Mouse (Mus musculus): Measurements from ENCODE around the gene Lyz2. TPM values are rescaled to one million over a fixed set of nuclear protein-coding genes. Genes with fewer than 3 reads are reported as not detected.

Lyz2 gene
- total and polyA plus RNA-seq, 2 experiments, result 39.0 to 130 TPM

- no peaks in the 10 kb centered on the region for H3K27me3 ChIP-seq (ENCODE audit: control insufficient read depth, insufficient read depth, low read length)
- H3K4me3 ChIP-seq (ENCODE audit: insufficient read depth, low read depth, low read length), result no peak overlapping the region
- no peaks in the 10 kb centered on the region for H3K36me3 ChIP-seq (ENCODE audit: control insufficient read depth, insufficient read depth, low read length)
- TF ChIP-seq POLR2A (IDR thresholded peaks at IDR 0.05; ENCODE audit: extremely low read depth, insufficient read depth, low read length), result no peak
- no peak for TF ChIP-seq CTCF (IDR thresholded peaks at IDR 0.05; ENCODE audit: low read depth, low read length)
- no peaks in the 10 kb centered on the region for H3K79me2 ChIP-seq (ENCODE audit: control insufficient read depth, insufficient read depth, low read length)
- H3K9ac ChIP-seq (ENCODE audit: low read depth, low read length), result no peak overlapping the region
- no peaks in the 10 kb centered on the region for H3K4me1 ChIP-seq (ENCODE audit: control insufficient read depth, insufficient read depth, low read length)
- H3K27ac ChIP-seq (replicated peaks; ENCODE audit: insufficient read depth, low read depth, low read length), result no peak overlapping the region
- peak; percentile 11 for DNase-seq (ENCODE audit: extremely low read depth, low read depth, low spot score)
Observed at GRCm38 (mm10) chr10:117272023-117272422, 10.1 kb downstream of the Lyz2 start.

DNA sequence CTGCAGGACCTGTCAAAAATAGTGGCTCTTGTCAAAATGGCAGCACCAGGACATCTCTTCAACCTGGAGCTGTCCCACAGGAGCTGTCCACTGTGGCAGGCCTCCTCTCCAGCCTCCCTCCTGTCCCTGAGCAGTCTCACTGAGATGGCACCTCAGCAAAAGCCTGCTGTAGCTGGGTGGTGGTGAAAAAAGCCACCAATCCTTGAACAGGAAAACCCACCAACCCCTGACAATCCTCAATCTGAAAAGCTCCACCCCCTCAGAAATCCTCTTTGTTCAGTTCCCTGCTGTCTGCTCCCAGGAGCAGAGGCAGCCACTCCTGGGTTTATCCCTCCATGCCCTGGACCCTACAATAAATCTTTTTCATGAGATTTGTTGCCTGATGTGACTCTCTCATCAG is 22.3 kb downstream of the Lyz2 start:
- no peak overlapping the region for H3K9ac ChIP-seq (ENCODE audit: low read depth, low read length)
- no peak for TF ChIP-seq CTCF (IDR thresholded peaks at IDR 0.05; ENCODE audit: low read depth, low read length)
- no peak for TF ChIP-seq POLR2A (IDR thresholded peaks at IDR 0.05; ENCODE audit: extremely low read depth, insufficient read depth, low read length)
- H3K36me3 ChIP-seq (ENCODE audit: control insufficient read depth, insufficient read depth, low read length), result no peaks in the 10 kb centered on the region
- H3K27me3 ChIP-seq (ENCODE audit: control insufficient read depth, insufficient read depth, low read length), result no peaks in the 10 kb centered on the region
- H3K4me1 ChIP-seq (ENCODE audit: control insufficient read depth, insufficient read depth, low read length), result no peaks in the 10 kb centered on the region
- no peak overlapping the region for H3K27ac ChIP-seq (replicated peaks; ENCODE audit: insufficient read depth, low read depth, low read length)
- H3K79me2 ChIP-seq (ENCODE audit: control insufficient read depth, insufficient read depth, low read length), result no peaks in the 10 kb centered on the region
- no peak for DNase-seq (ENCODE audit: extremely low read depth, low read depth, low spot score)
- H3K4me3 ChIP-seq (ENCODE audit: insufficient read depth, low read depth, low read length), result no peak overlapping the region

- H3K79me2 ChIP-seq (ENCODE audit: control insufficient read depth, insufficient read depth, low read length), result no peaks in the 10 kb centered on the region
- DNase-seq (ENCODE audit: extremely low read depth, low read depth, low spot score), result no peak
- H3K4me3 ChIP-seq (ENCODE audit: insufficient read depth, low read depth, low read length), result no peak within 1 kb of the TSS
- TF ChIP-seq POLR2A (IDR thresholded peaks at IDR 0.05; ENCODE audit: extremely low read depth, insufficient read depth, low read length), result no peak
- no peak for TF ChIP-seq CTCF (IDR thresholded peaks at IDR 0.05; ENCODE audit: low read depth, low read length)
- no peaks in the 10 kb centered on the region for H3K4me1 ChIP-seq (ENCODE audit: control insufficient read depth, insufficient read depth, low read length)
- no peaks in the 10 kb centered on the region for H3K36me3 ChIP-seq (ENCODE audit: control insufficient read depth, insufficient read depth, low read length)
- no peaks in the 10 kb centered on the region for H3K27me3 ChIP-seq (ENCODE audit: control insufficient read depth, insufficient read depth, low read length)
- H3K9ac ChIP-seq (ENCODE audit: low read depth, low read length), result no peak within 1 kb of the TSS
- WGBS, result 58% methylated on average over 12 of the region's 12 CpGs
- no peak within 1 kb of the TSS for H3K27ac ChIP-seq (replicated peaks; ENCODE audit: insufficient read depth, low read depth, low read length)
Observed at GRCm38 (mm10) chr10:117238603-117239002, 43.5 kb downstream of the Lyz2 start, which contains the start of gene 9530003J23Rik. Gene 9530003J23Rik (minus strand): TSS chr10:117238703.

DNA sequence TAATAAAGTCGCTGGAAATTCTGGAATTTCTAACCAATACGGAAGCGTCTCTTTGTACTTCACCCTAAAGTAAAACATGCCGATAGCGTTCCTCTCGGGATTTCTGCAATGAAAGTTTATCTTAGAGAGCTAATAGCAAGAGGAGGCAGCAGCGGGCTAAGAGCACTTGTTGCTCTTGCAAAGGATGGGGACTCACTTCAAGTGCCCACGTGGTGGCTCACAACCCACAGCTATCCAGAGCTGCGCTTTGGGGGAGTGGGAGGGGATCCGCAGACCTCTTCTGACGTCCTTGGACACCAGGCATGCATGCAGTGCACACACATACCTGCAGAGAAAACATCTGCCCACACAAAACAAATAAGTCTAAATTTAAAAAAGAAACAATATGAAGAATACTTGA is 46.3 kb downstream of the Lyz2 start:
- no peak for TF ChIP-seq POLR2A (IDR thresholded peaks at IDR 0.05; ENCODE audit: extremely low read depth, insufficient read depth, low read length)
- no peak for TF ChIP-seq CTCF (IDR thresholded peaks at IDR 0.05; ENCODE audit: low read depth, low read length)
- Histone ChIP-seq H3K9ac (ENCODE audit: low read depth, low read length) (no peak overlapping the region), H3K4me3 (ENCODE audit: insufficient read depth, low read depth, low read length) (no peak overlapping the region), H3K36me3 (ENCODE audit: control insufficient read depth, insufficient read depth, low read length) (no peaks in the 10 kb centered on the region), H3K27me3 (ENCODE audit: control insufficient read depth, insufficient read depth, low read length) (no peaks in the 10 kb centered on the region), H3K79me2 (ENCODE audit: control insufficient read depth, insufficient read depth, low read length) (no peaks in the 10 kb centered on the region), H3K27ac (replicated peaks; ENCODE audit: insufficient read depth, low read depth, low read length) (no peak overlapping the region), H3K4me1 (ENCODE audit: control insufficient read depth, insufficient read depth, low read length) (no peaks in the 10 kb centered on the region)
- WGBS, result 64% methylated on average over 11 of the region's 11 CpGs
- no peak for DNase-seq (ENCODE audit: extremely low read depth, low read depth, low spot score)

DNA sequence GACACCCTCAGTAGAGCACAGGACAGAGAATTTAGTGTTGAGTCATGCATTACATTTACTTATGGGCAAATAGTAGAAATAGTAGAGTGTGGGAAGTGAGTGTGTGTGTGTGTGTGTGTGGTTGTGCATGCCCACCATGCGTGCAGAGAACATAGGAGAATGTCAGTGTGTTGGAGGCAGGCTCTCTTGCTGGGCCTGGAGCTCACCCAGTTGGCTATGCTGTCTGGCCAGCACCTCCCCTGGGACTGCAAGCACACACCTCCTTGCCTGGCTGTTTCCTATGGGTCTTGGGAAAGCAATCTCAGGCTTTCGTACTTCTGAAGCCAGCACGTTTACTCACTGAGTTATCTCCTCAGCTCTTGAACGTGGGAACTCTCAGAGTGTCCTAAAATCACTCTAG is 47.3 kb downstream of the Lyz2 start:
- no peak for DNase-seq (ENCODE audit: extremely low read depth, low read depth, low spot score)
- Histone ChIP-seq H3K79me2 (ENCODE audit: control insufficient read depth, insufficient read depth, low read length) (no peaks in the 10 kb centered on the region), H3K4me1 (ENCODE audit: control insufficient read depth, insufficient read depth, low read length) (no peaks in the 10 kb centered on the region), H3K4me3 (ENCODE audit: insufficient read depth, low read depth, low read length) (no peak overlapping the region), H3K27ac (replicated peaks; ENCODE audit: insufficient read depth, low read depth, low read length) (no peak overlapping the region), H3K36me3 (ENCODE audit: control insufficient read depth, insufficient read depth, low read length) (no peaks in the 10 kb centered on the region), H3K9ac (ENCODE audit: low read depth, low read length) (no peak overlapping the region), H3K27me3 (ENCODE audit: control insufficient read depth, insufficient read depth, low read length) (no peaks in the 10 kb centered on the region)
- WGBS, result 54% methylated on average over 4 of the region's 4 CpGs
- TF ChIP-seq CTCF (IDR thresholded peaks at IDR 0.05; ENCODE audit: low read depth, low read length), result no peak
- no peak for TF ChIP-seq POLR2A (IDR thresholded peaks at IDR 0.05; ENCODE audit: extremely low read depth, insufficient read depth, low read length)

- Histone ChIP-seq H3K27me3 (ENCODE audit: control insufficient read depth, insufficient read depth, low read length) (no peaks in the 10 kb centered on the region), H3K9ac (ENCODE audit: low read depth, low read length) (no peak overlapping the region), H3K4me1 (ENCODE audit: control insufficient read depth, insufficient read depth, low read length) (no peaks in the 10 kb centered on the region; the same call in 1 of the 2 replicates), H3K4me3 (ENCODE audit: insufficient read depth, low read depth, low read length) (no peak overlapping the region), H3K79me2 (ENCODE audit: control insufficient read depth, insufficient read depth, low read length) (no peaks in the 10 kb centered on the region), H3K27ac (replicated peaks; ENCODE audit: insufficient read depth, low read depth, low read length) (no peak overlapping the region), H3K36me3 (ENCODE audit: control insufficient read depth, insufficient read depth, low read length) (no peaks in the 10 kb centered on the region)
- WGBS, result 74% methylated on average over 16 of the region's 16 CpGs
- TF ChIP-seq POLR2A (IDR thresholded peaks at IDR 0.05; ENCODE audit: extremely low read depth, insufficient read depth, low read length) (no peak), CTCF (IDR thresholded peaks at IDR 0.05; ENCODE audit: low read depth, low read length) (no peak)
- DNase-seq (ENCODE audit: extremely low read depth, low read depth, low spot score), result peak; percentile 56
Observed at GRCm38 (mm10) chr10:117229826-117230225, 52.3 kb downstream of the Lyz2 start.

Other genes with a start within 250 kb of the Lyz2 start
- not detected in 2 replicates for gene Lrrc10, start 237.0 kb downstream of the Lyz2 start, total RNA-seq (2014; rRNA removed)
- not detected in 2 replicates for gene Lrrc10, start 237.0 kb downstream of the Lyz2 start, polyA plus RNA-seq (2012; rRNA removed)
- 114 and 116 TPM in 2 replicates for gene Cct2, start 218.5 kb downstream of the Lyz2 start, total RNA-seq (2014; rRNA removed)
- gene Cct2, start 218.5 kb downstream of the Lyz2 start, polyA plus RNA-seq (2012; rRNA removed), result 36.6 and 40.1 TPM in 2 replicates
- 11.1 and 15.2 TPM in 2 replicates for gene Frs2, start 133.8 kb downstream of the Lyz2 start, total RNA-seq (2014; rRNA removed)
- gene Frs2, start 133.8 kb downstream of the Lyz2 start, polyA plus RNA-seq (2012; rRNA removed), result 6.0 and 7.4 TPM in 2 replicates
- 19.5 and 19.6 TPM in 2 replicates for gene Yeats4, start 57.8 kb downstream of the Lyz2 start, total RNA-seq (2014; rRNA removed)
- gene Yeats4, start 57.8 kb downstream of the Lyz2 start, polyA plus RNA-seq (2012; rRNA removed), result 16.3 and 17.9 TPM in 2 replicates
- gene 9530003J23Rik, start 43.6 kb downstream of the Lyz2 start, total RNA-seq (2014; rRNA removed), result not detected in 2 replicates
- gene 9530003J23Rik, start 43.6 kb downstream of the Lyz2 start, polyA plus RNA-seq (2012; rRNA removed), result not detected in 2 replicates
- gene Lyz1, start 10.5 kb upstream of the Lyz2 start, total RNA-seq (2014; rRNA removed), result not detected in 2 replicates
- gene Lyz1, start 10.5 kb upstream of the Lyz2 start, polyA plus RNA-seq (2012; rRNA removed), result not detected in 2 replicates
- 32.8 and 33.1 TPM in 2 replicates for gene Cpsf6, start 97.7 kb upstream of the Lyz2 start, total RNA-seq (2014; rRNA removed)
- gene Cpsf6, start 97.7 kb upstream of the Lyz2 start, polyA plus RNA-seq (2012; rRNA removed), result 17.0 and 23.7 TPM in 2 replicates

All from liver, adult 2 months (tissue).